Mouse (Mus musculus): ENCODE data around the gene Idh2. TPM values are rescaled to one million over a fixed set of nuclear protein-coding genes. Genes with fewer than 3 reads are reported as not detected.
A peak's percentile ranks its signal among the peaks of the same experiment; 100 is the strongest.

Gene Idh2
- polyA plus RNA-seq, 1 experiment = 3.8 TPM

DNA sequence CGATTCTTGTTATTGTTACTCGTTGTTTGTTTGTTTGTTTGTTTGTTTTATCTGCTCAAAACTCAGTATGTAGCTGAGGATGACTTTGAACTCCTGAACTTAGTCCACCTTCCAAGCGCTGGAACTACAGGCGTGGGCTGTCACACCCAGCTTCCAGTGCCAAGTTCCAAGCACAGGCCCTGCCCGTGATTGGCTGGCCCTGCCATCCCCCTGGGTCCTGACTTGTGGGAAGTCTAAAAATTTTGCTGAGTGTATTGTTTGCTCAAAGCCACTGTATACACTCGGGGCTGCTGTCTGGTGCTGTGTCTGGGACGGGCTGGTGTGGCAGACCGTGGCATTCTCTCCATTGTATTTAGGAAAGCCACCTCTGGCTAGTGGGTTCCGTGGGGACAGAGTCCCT, 37.4 kb downstream of the Idh2 start:
- H3K4me3 ChIP-seq (replicated peaks) = no peak overlapping the region
- H3K4me1 ChIP-seq (ENCODE audit: control insufficient read depth) = peaks cover 41% of the 10 kb centered on the region
- peaks cover 8% of the 10 kb centered on the region for H3K36me3 ChIP-seq (ENCODE audit: control insufficient read depth)
- H3K9me3 ChIP-seq (ENCODE audit: control insufficient read depth, low read length) = no peaks in the 10 kb centered on the region
- H3K27me3 ChIP-seq (ENCODE audit: control insufficient read depth) = no peaks in the 10 kb centered on the region
- no peak for TF ChIP-seq TAL1 (IDR thresholded peaks at IDR 0.05; ENCODE audit: low read length)
- TF ChIP-seq GATA1 (IDR thresholded peaks at IDR 0.05; ENCODE audit: low read length) = no peak

DNA sequence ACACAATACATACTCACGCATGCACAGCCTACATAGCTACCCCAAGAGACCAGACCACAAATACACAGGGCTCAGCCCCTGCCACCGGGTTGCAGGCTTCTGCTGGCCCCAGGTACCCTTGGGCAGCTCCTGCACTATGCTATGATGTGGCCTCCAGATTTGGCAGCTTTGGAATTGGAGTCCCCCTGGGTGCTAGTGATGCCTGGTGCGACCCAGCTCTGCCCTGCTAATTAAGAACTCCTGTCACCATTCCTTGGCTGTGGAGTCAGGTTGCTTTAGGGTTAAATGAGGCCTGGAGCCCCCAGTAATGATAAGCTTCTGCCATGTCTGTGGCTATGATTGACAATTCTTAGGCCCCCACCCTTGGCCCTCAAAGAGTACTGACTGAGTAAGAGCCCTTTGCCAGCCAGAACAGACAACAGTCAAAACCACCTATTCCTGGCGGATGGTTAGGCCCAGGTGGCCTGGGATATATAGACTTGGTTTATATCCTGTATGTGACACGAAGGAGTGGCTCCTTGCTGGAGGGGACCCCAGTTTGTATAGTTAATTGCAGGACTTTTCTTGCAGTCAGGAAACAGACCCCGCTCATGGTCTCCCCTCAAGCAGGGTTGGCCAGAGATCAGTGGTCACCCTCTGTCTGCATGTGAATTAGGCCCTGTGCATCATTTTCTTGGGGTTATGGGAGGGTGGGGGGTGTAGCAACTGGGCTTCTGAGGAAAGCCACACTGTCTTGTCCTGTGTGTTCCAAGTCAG, 38.1 kb downstream of the Idh2 start:
- peaks cover 41% of the 10 kb centered on the region for H3K4me1 ChIP-seq (ENCODE audit: control insufficient read depth)
- no peak overlapping the region for H3K4me3 ChIP-seq (replicated peaks)
- peaks cover 6% of the 10 kb centered on the region for H3K36me3 ChIP-seq (ENCODE audit: control insufficient read depth)
- no peaks in the 10 kb centered on the region for H3K27me3 ChIP-seq (ENCODE audit: control insufficient read depth)
- no peaks in the 10 kb centered on the region for H3K9me3 ChIP-seq (ENCODE audit: control insufficient read depth, low read length)
- TF ChIP-seq TAL1 (IDR thresholded peaks at IDR 0.05; ENCODE audit: low read length) (no peak), GATA1 (IDR thresholded peaks at IDR 0.05; ENCODE audit: low read length) (no peak)

DNA sequence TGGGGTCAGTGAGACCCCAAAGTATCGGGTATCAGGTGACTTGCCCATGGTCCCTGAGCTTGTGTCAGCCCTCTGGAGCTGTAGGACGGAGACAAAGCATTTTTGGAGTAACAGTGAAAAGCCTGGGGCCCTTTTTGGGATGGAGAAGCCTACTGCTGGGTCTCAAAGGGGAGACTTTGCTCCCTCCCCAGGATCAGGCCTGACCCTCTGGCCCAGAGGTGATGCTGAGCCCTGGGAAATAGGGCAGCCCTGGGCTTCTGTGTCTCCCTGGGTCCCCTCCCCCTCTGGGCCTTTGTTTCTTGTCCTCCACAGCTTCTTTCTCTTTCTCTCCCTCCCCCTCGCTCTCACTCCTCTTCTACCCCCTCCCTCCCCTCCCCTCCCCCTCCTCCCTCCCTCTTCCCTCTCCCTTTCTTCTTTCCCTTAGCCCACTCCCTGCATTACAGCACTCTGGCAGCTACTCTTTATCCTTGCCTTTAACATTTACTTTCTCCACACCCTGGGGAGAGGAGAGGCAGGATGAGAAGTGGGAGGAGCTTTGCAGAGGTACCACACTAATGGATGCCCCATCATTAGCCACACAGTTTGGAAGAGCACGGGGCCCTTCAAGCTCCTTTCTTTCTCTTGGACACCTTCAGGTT, 39.1 kb downstream of the Idh2 start:
- H3K36me3 ChIP-seq (ENCODE audit: control insufficient read depth) = no peaks in the 10 kb centered on the region
- no peaks in the 10 kb centered on the region for H3K9me3 ChIP-seq (ENCODE audit: control insufficient read depth, low read length)
- TF ChIP-seq GATA1 (IDR thresholded peaks at IDR 0.05; ENCODE audit: low read length) (no peak), TAL1 (IDR thresholded peaks at IDR 0.05; ENCODE audit: low read length) (no peak)
- peaks cover 41% of the 10 kb centered on the region for H3K4me1 ChIP-seq (ENCODE audit: control insufficient read depth)
- no peaks in the 10 kb centered on the region for H3K27me3 ChIP-seq (ENCODE audit: control insufficient read depth)
- no peak overlapping the region for H3K4me3 ChIP-seq (replicated peaks)

DNA sequence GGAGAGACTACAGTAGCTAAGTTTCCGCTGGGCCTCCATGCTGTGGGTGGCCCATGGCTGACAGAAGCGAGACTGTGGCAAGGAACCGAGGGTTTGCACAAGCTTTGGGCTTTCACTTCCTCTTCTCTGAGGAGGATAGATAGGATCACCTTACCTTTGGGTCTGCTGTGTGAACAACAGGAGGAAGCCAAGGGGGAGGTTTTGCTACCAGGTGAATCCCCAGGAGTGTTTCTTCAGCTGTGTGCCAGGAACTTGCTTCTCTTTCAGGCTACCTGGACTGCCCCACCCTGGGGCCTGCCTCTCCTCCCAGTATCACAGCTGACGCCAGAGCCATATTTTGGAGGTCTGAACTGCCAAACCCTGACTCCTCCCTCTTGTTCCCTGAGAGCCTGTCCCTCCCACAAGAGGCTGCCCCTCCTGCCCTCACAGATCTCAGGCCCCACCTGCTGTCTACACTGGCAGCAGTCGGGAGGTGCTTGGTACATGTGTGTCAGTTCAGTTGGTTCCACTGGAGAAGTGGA, 40.2 kb downstream of the Idh2 start:
- Histone ChIP-seq H3K4me1 (ENCODE audit: control insufficient read depth) (peaks cover 44% of the 10 kb centered on the region), H3K27me3 (ENCODE audit: control insufficient read depth) (no peaks in the 10 kb centered on the region), H3K9me3 (ENCODE audit: control insufficient read depth, low read length) (no peaks in the 10 kb centered on the region), H3K4me3 (replicated peaks) (peak overlapping the region; percentile 2), H3K36me3 (ENCODE audit: control insufficient read depth) (no peaks in the 10 kb centered on the region)
- TF ChIP-seq GATA1 (IDR thresholded peaks at IDR 0.05; ENCODE audit: low read length) = no peak
- TF ChIP-seq TAL1 (IDR thresholded peaks at IDR 0.05; ENCODE audit: low read length) = no peak

DNA sequence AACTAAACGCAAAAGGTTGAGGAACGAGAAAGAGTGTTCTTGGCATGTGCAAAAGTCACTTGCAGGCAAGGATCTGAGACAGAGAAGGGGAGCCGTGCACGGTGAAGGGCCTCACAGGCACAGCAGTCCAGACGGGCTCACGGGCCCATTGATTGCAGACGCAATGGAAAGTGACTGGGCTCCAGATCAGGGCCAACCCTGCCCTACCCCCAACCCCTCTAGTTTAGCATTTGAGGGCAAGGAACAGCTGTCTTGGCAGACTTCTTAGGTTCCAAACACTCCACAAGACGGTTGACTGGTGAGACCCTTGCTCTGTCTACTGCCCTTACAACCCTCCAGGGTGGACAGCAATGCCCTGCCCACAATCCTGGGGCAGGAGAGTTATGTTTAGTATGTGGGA, 41.7 kb downstream of the Idh2 start:
- Histone ChIP-seq H3K9me3 (ENCODE audit: control insufficient read depth, low read length) (no peaks in the 10 kb centered on the region), H3K27me3 (ENCODE audit: control insufficient read depth) (no peaks in the 10 kb centered on the region), H3K36me3 (ENCODE audit: control insufficient read depth) (no peaks in the 10 kb centered on the region), H3K4me3 (replicated peaks) (no peak overlapping the region), H3K4me1 (ENCODE audit: control insufficient read depth) (peaks cover 42% of the 10 kb centered on the region)
- TF ChIP-seq GATA1 (IDR thresholded peaks at IDR 0.05; ENCODE audit: low read length) (no peak), TAL1 (IDR thresholded peaks at IDR 0.05; ENCODE audit: low read length) (no peak)

DNA sequence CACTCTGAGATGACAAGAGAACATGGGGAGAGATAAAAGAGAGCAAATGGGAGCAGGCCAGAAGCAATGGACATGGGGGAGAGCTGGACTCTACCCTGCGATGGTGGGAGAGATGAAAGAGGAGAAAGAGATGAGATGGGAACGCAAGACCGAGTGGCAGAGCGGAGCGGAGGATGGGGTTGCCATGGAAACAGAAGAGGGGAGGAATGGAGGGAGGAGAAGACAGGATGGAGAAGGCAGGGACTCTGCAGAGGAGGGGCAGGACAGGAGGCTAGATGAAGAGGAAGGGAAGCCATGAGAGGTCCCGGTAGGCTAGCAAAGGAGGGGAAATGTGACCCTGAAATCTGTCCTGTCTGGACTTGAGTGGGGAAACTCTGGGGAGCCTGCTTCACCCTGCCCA, 42.9 kb downstream of the Idh2 start:
- Histone ChIP-seq H3K4me1 (ENCODE audit: control insufficient read depth) (peaks cover 36% of the 10 kb centered on the region), H3K27me3 (ENCODE audit: control insufficient read depth) (no peaks in the 10 kb centered on the region), H3K4me3 (replicated peaks) (no peak overlapping the region), H3K9me3 (ENCODE audit: control insufficient read depth, low read length) (no peaks in the 10 kb centered on the region), H3K36me3 (ENCODE audit: control insufficient read depth) (no peaks in the 10 kb centered on the region)
- TF ChIP-seq TAL1 (IDR thresholded peaks at IDR 0.05; ENCODE audit: low read length) (no peak), GATA1 (IDR thresholded peaks at IDR 0.05; ENCODE audit: low read length) (no peak)

DNA sequence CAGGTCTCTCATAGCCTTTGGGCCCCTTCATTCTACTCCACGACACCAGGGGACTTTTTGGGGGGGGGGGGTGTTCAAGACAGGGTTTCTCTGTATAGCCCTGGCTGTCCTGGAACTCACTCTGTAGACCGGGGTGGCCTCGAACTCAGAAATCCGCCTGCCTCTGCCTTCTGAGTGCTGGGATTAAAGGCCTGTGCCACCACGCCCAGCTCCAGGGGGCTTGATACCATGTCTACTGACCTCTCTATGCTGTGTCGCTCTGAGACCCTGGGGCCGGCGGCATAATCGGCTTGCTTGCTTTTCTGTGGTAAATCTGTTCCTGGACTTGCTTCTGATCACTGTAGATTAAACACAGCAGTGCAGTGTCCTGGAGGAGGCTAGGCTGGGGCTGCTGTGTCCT, 44.0 kb downstream of the Idh2 start:
- no peaks in the 10 kb centered on the region for H3K9me3 ChIP-seq (ENCODE audit: control insufficient read depth, low read length)
- no peaks in the 10 kb centered on the region for H3K27me3 ChIP-seq (ENCODE audit: control insufficient read depth)
- TF ChIP-seq GATA1 (IDR thresholded peaks at IDR 0.05; ENCODE audit: low read length) = no peak
- no peak for TF ChIP-seq TAL1 (IDR thresholded peaks at IDR 0.05; ENCODE audit: low read length)
- no peak overlapping the region for H3K4me3 ChIP-seq (replicated peaks)
- H3K4me1 ChIP-seq (ENCODE audit: control insufficient read depth) = peaks cover 25% of the 10 kb centered on the region
- no peaks in the 10 kb centered on the region for H3K36me3 ChIP-seq (ENCODE audit: control insufficient read depth)

DNA sequence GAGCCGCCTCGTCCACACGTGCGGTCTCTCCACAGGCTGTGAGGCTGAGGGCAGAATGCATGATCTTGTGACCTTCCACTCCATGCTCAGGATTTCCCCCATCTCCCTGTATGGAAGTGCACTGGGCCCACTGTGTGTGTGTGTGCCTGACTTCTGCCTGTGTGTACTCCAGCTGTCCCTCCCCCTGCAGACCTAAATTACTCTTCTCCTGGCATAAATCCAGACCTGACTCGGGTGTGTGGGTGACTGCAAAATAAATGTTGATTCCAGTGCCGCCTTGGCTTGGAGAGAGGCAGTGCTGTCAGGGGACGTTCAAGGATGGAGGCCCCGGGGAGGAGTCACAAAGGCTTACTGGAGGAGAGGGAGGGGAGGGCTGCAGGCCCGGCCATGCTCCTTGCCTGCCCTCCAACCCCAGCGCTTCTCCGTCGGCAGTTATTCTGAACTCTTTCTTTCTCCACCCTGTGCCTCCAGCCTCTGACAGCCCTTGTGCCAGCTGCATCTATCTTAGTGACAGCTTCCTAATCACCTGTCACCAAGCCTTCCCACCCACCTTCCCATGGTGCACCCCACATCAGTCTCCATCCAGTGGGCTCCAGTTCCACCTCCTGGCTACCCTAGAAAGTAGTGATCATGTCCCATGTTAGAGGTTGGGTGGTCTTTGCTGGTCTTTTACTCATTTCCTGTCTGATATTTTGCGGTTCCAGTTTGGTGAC, 45.4 kb downstream of the Idh2 start:
- H3K4me3 ChIP-seq (replicated peaks) = no peak overlapping the region
- no peaks in the 10 kb centered on the region for H3K27me3 ChIP-seq (ENCODE audit: control insufficient read depth)
- TF ChIP-seq GATA1 (IDR thresholded peaks at IDR 0.05; ENCODE audit: low read length) (no peak), TAL1 (IDR thresholded peaks at IDR 0.05; ENCODE audit: low read length) (no peak)
- no peaks in the 10 kb centered on the region for H3K9me3 ChIP-seq (ENCODE audit: control insufficient read depth, low read length)
- H3K36me3 ChIP-seq (ENCODE audit: control insufficient read depth) = no peaks in the 10 kb centered on the region
- peaks cover 12% of the 10 kb centered on the region for H3K4me1 ChIP-seq (ENCODE audit: control insufficient read depth)

DNA sequence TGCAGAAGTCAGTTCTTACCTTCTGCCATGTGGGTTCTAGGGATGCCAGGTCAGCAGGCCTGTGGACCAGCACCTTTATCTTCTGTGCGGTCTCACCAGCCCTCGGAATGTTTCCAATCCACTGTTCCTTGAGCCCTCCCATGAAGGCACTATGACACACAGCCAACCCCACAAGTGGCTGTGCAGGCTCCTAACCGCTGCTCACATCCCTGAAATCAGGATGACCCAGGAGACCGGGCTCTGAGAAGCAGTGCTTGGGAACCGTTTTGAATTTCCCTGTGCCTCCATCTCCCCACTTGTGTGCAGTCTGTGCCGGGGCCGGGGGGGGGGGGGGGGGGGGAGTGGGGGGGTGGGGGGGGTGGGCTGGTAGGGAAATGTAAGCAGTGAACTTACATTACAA, 46.9 kb downstream of the Idh2 start:
- Histone ChIP-seq H3K36me3 (ENCODE audit: control insufficient read depth) (no peaks in the 10 kb centered on the region), H3K27me3 (ENCODE audit: control insufficient read depth) (no peaks in the 10 kb centered on the region), H3K4me1 (ENCODE audit: control insufficient read depth) (peaks cover 9% of the 10 kb centered on the region), H3K9me3 (ENCODE audit: control insufficient read depth, low read length) (no peaks in the 10 kb centered on the region), H3K4me3 (replicated peaks) (no peak overlapping the region)
- TF ChIP-seq GATA1 (IDR thresholded peaks at IDR 0.05; ENCODE audit: low read length) (no peak), TAL1 (IDR thresholded peaks at IDR 0.05; ENCODE audit: low read length) (no peak)
